Mouse (Mus musculus) liver, embryonic 14.5 days (tissue): ENCODE results near the gene Msi1. TPM values are rescaled to one million over a fixed set of nuclear protein-coding genes. Genes with fewer than 3 reads are reported as not detected.
A peak's percentile ranks its signal among the peaks of the same experiment; 100 is the strongest.
"Not testable (repeated sequence)": the region's sequence is repeated elsewhere in the genome, so short reads cannot be mapped to it uniquely, and the experiment has no call there.

Experiments
- ATAC-seq: fragments of 200-750 bp; cut with Nextera tagmentation; 2 replicates; pipeline ENCODE4 v1.8.0; 2017; ENCODE audit warnings: moderate number of reproducible peaks, mild to moderate bottlenecking, moderate library complexity; ENCODE audit not compliant: insufficient read depth
- DNase-seq, 3 experiments: peaks; one replicate each; pipeline ENCODE4 v3.0.0-alpha.2; 2012 to 2013; ENCODE audit warnings: low read depth in 3 of 3, low spot score in 3 of 3
- H3K27ac ChIP-seq: fragments of 300-500 bp; sonication (generic); 2 replicates; pipeline ENCODE4 v1.5.1; 2014; ENCODE audit warnings: moderate library complexity, mild to moderate bottlenecking, control low read depth, inconsistent platforms
- H3K27me3 ChIP-seq: fragments of 300-500 bp; sonication (generic); 2 replicates; pipeline ENCODE4 v1.6.1; 2014; ENCODE audit warnings: mild to moderate bottlenecking, low read length, moderate library complexity; ENCODE audit not compliant: control insufficient read depth, insufficient read depth
- H3K36me3 ChIP-seq: fragments of 300-500 bp; sonication (generic); replicated peaks from 2 replicates; pipeline ENCODE4 v1.6.1; 2014; ENCODE audit warnings: low read depth; ENCODE audit not compliant: control insufficient read depth, insufficient read depth
- H3K4me1 ChIP-seq, 2 experiments: fragments of 200-500 bp in 1 of 2; fragments of 300-500 bp in 1 of 2; sonication (generic) in 1 of 2; replicated peaks; 2 replicates each; pipeline ENCODE4 v1.6.1; 2012 to 2014; ENCODE audit warnings: antibody characterized with exemption in 1 of 2, inconsistent platforms in 1 of 2, low read length in 1 of 2; ENCODE audit not compliant: control insufficient read depth in 2 of 2, insufficient read depth in 2 of 2
- H3K4me2 ChIP-seq: fragments of 300-500 bp; sonication (generic); 2 replicates; pipeline ENCODE4 v1.6.1; 2014; ENCODE audit warnings: low read depth, mild to moderate bottlenecking, control low read depth, moderate library complexity
- H3K4me3 ChIP-seq, 2 experiments: fragments of 200-500 bp in 1 of 2; fragments of 300-500 bp in 1 of 2; sonication (generic) in 1 of 2; 2 replicates each; pipeline ENCODE4 v1.5.1; 2012 to 2014; ENCODE audit warnings: low read depth in 2 of 2, low read length in 2 of 2, mild to moderate bottlenecking in 2 of 2, control low read depth in 1 of 2, inconsistent platforms in 1 of 2, moderate library complexity in 1 of 2; ENCODE audit not compliant: insufficient read depth in 1 of 2
- H3K9ac ChIP-seq: fragments of 300-500 bp; sonication (generic); replicated peaks from 2 replicates; pipeline ENCODE4 v1.6.1; 2014; ENCODE audit warnings: mild to moderate bottlenecking, control low read depth, moderate library complexity
- H3K9me3 ChIP-seq: fragments of 300-500 bp; sonication (generic); 2 replicates; pipeline ENCODE4 v1.6.1; 2016; ENCODE audit warnings: low read length, mixed read lengths; ENCODE audit not compliant: control insufficient read depth
- CTCF ChIP-seq: IDR thresholded peaks from 2 replicates; pipeline ENCODE4 v1.5.1; 2016; ENCODE audit warnings: antibody characterized with exemption, low read depth, control low read depth
- EP300 ChIP-seq: IDR thresholded peaks from 2 replicates; pipeline ENCODE4 v1.6.1; 2016; ENCODE audit warnings: antibody characterized with exemption, low read depth
- WGBS: fragments of 180-500 bp; shearing (Covaris S2); extraction: QIAGEN DNeasy Blood & Tissue Kit; methylation state at CpG from one replicate; pipeline ENCODE4 v1.1.7; 2014; ENCODE audit not compliant: insufficient replicate concordance; 5-methylcytosine and 5-hydroxymethylcytosine counted together
- polyA plus RNA-seq, 2 experiments: library from polyadenylated mRNA; depleted of rRNA in 1 of 2; stranded (reverse) in 1 of 2; unstranded in 1 of 2; fragments of >200 nt; fragmentation: Nextera tagmentation in 1 of 2; extraction: Ambion mirVana in 1 of 2; gene quantifications; 2 replicates each; pipeline versions ENCODE4 v1.2.1 to v1.2.3; 2012 to 2014

Gene Msi1
- polyA plus RNA-seq, 2 experiments: 0.37 to 0.95 TPM

GRCm38 (mm10) chr5:115491076-115491475, 61.7 kb downstream of the Msi1 start:
- WGBS: 19% methylated on average over 5 of the region's 5 CpGs
- Histone ChIP-seq H3K9ac (peak overlapping the region; percentile 31; the same call in 1 of the 2 replicates), H3K27ac (peak overlapping the region; percentile 99), H3K27me3 (no peaks in the 10 kb centered on the region), H3K4me2 (peak overlapping the region; percentile 78), H3K9me3 (no peaks in the 10 kb centered on the region), H3K4me1 (peaks cover 14 to 22% of the 10 kb centered on the region in 2 experiments), H3K36me3 (no peaks in the 10 kb centered on the region), H3K4me3 (no peak overlapping the region)
- DNase-seq (no peak), ATAC-seq (no peak)
- TF ChIP-seq CTCF (no peak), EP300 (no peak)

GRCm38 (mm10) chr5:115491771-115492322, 62.4 kb downstream of the Msi1 start:
- H3K4me2 ChIP-seq: peak overlapping the region; percentile 78
- H3K4me1 ChIP-seq: peaks cover 14 to 22% of the 10 kb centered on the region in 2 experiments
- H3K27me3 ChIP-seq: no peaks in the 10 kb centered on the region
- no peaks in the 10 kb centered on the region for H3K9me3 ChIP-seq
- DNase-seq: peak in 1 of 3 experiments; percentile 54
- TF ChIP-seq CTCF: no peak
- no peak for TF ChIP-seq EP300
- peak overlapping the region in 1 of 2 experiments; percentile 25; a peak in 1 of 4 replicates for H3K4me3 ChIP-seq
- no peak for ATAC-seq
- no peak overlapping the region for H3K27ac ChIP-seq
- peak overlapping the region; percentile 56 for H3K9ac ChIP-seq
- H3K36me3 ChIP-seq: no peaks in the 10 kb centered on the region
- whole genome bisulfite sequencing: 6% methylated on average over 28 of the region's 28 CpGs

DNA sequence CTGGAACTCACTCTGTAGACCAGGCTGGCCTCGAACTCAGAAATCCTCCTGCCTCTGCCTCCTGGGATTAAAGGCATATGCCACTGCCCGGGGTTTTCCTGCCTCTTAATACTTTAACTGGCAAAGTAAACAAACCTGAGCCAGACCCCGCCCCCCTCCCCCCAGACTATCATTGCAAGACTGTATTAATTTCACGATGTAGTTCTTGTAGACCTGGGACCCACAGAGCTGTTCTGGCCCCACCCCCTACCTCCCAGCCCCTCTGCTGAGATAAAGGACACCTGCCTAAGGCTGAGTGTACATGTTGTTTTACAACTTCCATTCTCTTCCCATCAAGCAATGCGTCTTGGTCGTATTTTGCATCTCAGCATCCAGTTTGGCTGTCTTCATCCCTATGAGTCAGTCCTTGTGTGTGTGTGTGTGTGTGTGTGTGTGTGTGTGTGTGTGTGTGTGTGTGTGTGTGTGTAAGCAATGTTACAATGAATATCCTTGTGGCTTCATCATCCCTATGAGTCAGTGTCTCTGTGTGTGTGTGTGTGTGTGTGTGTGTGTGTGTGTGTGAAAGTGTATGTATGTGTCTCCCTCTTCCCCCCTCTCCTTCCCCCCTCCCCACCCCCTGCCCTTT, 63.4 kb downstream of the Msi1 start:
- no peak for ATAC-seq

DNA sequence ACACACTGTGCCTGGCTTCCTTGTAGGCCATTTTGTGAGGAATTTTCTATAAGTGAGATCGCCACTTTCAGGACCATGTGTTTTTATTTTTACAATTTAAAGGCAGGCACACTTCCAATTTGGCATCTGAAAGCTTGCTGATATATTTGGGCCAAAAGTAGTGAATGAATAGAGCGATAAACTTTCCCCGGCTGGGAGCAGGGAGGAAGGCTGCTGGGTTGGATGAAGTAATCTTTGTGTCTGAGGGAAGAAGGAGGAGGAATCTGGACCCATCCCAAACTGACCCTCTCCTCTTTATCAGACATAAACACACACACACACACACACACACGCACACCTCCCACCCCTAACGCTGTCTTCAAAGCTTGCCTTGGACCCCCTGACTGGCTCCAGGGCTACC, 64.0 kb downstream of the Msi1 start:
- no peaks in the 10 kb centered on the region for H3K27me3 ChIP-seq
- no peak overlapping the region for H3K9ac ChIP-seq
- 59% methylated on average over 5 of the region's 5 CpGs for WGBS
- H3K27ac ChIP-seq: no peak overlapping the region
- H3K4me1 ChIP-seq: peaks cover 14 to 20% of the 10 kb centered on the region in 2 experiments
- H3K4me3 ChIP-seq: no peak overlapping the region
- H3K9me3 ChIP-seq: no peaks in the 10 kb centered on the region
- no peak for DNase-seq
- no peaks in the 10 kb centered on the region for H3K36me3 ChIP-seq
- no peak for TF ChIP-seq CTCF
- TF ChIP-seq EP300: no peak
- no peak for ATAC-seq
- no peak overlapping the region for H3K4me2 ChIP-seq

More for the DNA sequence above, 63.4 kb downstream of the Msi1 start:
- Histone ChIP-seq H3K27ac (no peak overlapping the region), H3K9me3 (no peaks in the 10 kb centered on the region), H3K9ac (no peak overlapping the region), H3K4me3 (no peak overlapping the region), H3K4me1 (peaks cover 14 to 22% of the 10 kb centered on the region in 2 experiments), H3K27me3 (no peaks in the 10 kb centered on the region), H3K4me2 (no peak overlapping the region), H3K36me3 (no peaks in the 10 kb centered on the region)
- TF ChIP-seq EP300: no peak
- no peak for TF ChIP-seq CTCF
- WGBS: 58% methylated on average over 6 of the region's 6 CpGs
- DNase-seq: no peak

DNA sequence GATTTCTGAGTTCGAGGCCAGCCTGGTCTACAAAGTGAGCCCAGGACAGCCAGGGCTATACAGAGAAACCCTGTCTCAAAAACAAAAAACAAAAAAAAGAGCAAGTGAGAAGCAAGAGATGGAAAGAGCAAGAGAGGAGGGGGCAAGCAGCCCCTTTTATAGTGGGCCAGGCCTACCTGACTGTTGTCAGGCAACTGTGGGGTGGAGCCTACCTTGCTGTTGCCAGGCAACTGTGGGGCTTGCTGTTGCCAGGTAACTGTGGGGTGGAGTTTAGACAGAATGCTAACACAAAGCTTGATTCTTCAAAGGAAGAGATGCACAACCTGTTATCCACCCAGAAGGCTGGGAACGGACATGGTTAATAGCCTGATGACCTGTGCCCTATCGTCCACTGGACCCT, 66.2 kb downstream of the Msi1 start:
- H3K9me3 ChIP-seq, ATAC-seq, H3K4me3 ChIP-seq, H3K9ac ChIP-seq, H3K27me3 ChIP-seq, H3K27ac ChIP-seq, H3K36me3 ChIP-seq, DNase-seq, H3K4me2 ChIP-seq: not testable (repeated sequence)
- WGBS: 68% methylated on average over 3 of the region's 3 CpGs
- H3K4me1 ChIP-seq: peaks cover 10 to 16% of the 10 kb centered on the region in 2 experiments
